Mouse (Mus musculus) embryonic stem cell, embryonic (primary cell): ENCODE measurements around the gene Cabp4.

Experiments used
- CTCF ChIA-PET, 4 experiments: fragments of 300-600 bp in 2 of 4; fragments of 350-600 bp in 2 of 4; sonication (Branson Sonifier 250); formaldehyde crosslinking; loops; one replicate each; lab custom pipeline; 2022; ENCODE audit warnings: inconsistent platforms in 2 of 4; lab: Charles Lee
- POLR2A ChIA-PET, 4 experiments: fragments of 300-600 bp in 2 of 4; fragments of 350-600 bp in 2 of 4; sonication (Branson Sonifier 250); formaldehyde crosslinking; loops; one replicate each; lab custom pipeline; 2022; ENCODE audit warnings: antibody characterized with exemption in 4 of 4, inconsistent platforms in 1 of 4; lab: Charles Lee

Cabp4 gene

GRCm38 (mm10) chr19:4099837-4100717, 43.8 kb downstream of the Cabp4 start, which contains the start of gene Pitpnm1:
Gene Pitpnm1 (plus strand): TSS chr19:4099998.
- CTCF ChIA-PET, result interaction anchor here in 3 of 4 experiments (0.6 to 2.2 kb wide), 17 partner anchors 11 to 158 kb away, joined by 3 to 14 read pairs (median 4); partner anchors contain the start of genes Aip (in 1 of the 3), Gm49405 (in 1 of the 3), Gstp2 (in 1 of the 3) and Nudt8 (in 1 of the 3)
- POLR2A ChIA-PET, result interaction anchor here in 3 of 4 experiments (0.9 to 3.5 kb wide), 11 partner anchors 11 to 132 kb away, joined by 3 to 26 read pairs (median 6); partner anchors contain the start of genes Aip (in 1 of the 3), Ndufv1 (in 1 of the 3) and Pold4 (in 1 of the 3)

GRCm38 (mm10) chr19:4099056-4099455, 44.8 kb downstream of the Cabp4 start:
- ChIA-PET POLR2A (interaction anchor here in 3 of 4 experiments (0.6 to 3.5 kb wide), 33 partner anchors 9 to 940 kb away, joined by 3 to 42 read pairs (median 4); partner anchors contain the start of genes Aip (in 2 of the 3), Pold4 (in 2 of the 3), AC124502.3 (in 1 of the 3) and B4gat1 (in 1 of the 3)), CTCF (interaction anchor here (0.5 to 2.2 kb wide), 54 partner anchors 10 to 417 kb away, joined by 3 to 14 read pairs (median 4); partner anchors contain the start of genes Ppp1ca (in 2 of the 4), Rad9a (in 2 of the 4), Aip (in 1 of the 4) and Ankrd13d (in 1 of the 4))

DNA sequence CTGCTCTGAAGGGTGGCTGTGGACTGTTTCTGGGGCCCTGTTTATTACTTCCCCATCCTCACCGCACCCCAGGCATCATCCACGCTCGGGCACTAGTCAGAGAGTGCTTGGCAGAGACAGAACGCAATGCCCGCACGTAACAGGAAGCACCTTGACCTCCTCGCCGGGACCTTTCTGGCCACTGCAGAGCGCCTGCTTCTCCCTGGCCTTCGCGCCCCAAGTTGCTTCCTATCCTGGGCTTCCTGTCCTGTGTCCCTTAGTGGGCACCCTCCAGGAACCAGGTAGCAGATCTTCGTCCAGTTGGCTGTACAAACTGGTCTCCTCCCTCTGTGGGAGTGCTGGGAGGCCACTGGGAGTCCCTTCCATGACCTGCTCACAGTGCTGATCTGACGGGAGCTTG, 45.4 kb downstream of the Cabp4 start:
- CTCF ChIA-PET, result interaction anchor here (0.6 to 2.2 kb wide), 53 partner anchors 12 to 235 kb away, joined by 3 to 17 read pairs (median 4); partner anchors contain the start of genes Ppp1ca (in 2 of the 4), Rad9a (in 2 of the 4), Aip (in 1 of the 4) and Ankrd13d (in 1 of the 4)
- POLR2A ChIA-PET, result interaction anchor here in 3 of 4 experiments (0.6 to 3.5 kb wide), 35 partner anchors 14 to 204 kb away, joined by 3 to 42 read pairs (median 4); partner anchors contain the start of genes Pold4 (in 2 of the 3), AC109138.7 (in 1 of the 3), Aip (in 1 of the 3) and Clcf1 (in 1 of the 3)

DNA sequence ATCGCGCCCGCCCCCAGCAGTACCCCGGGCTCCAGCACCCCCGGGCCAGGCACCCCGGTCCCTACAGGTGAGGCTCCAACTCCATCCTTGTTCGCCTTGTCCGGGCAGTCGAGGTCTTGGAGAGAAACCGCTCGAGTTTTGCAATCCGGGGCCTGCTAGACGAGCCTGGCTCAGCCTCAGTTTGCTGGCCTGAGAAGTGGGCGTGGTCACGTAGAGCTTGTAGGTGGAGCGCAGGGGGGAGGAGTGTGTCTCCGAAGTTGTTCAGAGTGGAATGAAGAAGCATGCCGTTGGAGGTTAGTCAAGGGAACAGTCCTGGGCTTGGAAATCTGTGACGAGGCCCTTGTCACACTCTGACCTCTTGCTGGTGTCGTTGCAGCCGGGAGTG, 46.4 kb downstream of the Cabp4 start:
- CTCF ChIA-PET, result interaction anchor here (0.8 to 2.3 kb wide), 32 partner anchors 12 to 359 kb away, joined by 3 to 17 read pairs (median 4); partner anchors contain the start of genes Ppp1ca (in 2 of the 4), AC109138.7 (in 1 of the 4), Aip (in 1 of the 4) and Ankrd13d (in 1 of the 4)
- POLR2A ChIA-PET, result interaction anchor here (0.6 to 3.5 kb wide), 130 partner anchors 9 to 1198 kb away, joined by 3 to 51 read pairs (median 4); partner anchors contain the start of genes Aip (in 3 of the 4), Gstp2 (in 3 of the 4), 1810055G02Rik (in 2 of the 4) and Aldh3b1 (in 2 of the 4)

DNA sequence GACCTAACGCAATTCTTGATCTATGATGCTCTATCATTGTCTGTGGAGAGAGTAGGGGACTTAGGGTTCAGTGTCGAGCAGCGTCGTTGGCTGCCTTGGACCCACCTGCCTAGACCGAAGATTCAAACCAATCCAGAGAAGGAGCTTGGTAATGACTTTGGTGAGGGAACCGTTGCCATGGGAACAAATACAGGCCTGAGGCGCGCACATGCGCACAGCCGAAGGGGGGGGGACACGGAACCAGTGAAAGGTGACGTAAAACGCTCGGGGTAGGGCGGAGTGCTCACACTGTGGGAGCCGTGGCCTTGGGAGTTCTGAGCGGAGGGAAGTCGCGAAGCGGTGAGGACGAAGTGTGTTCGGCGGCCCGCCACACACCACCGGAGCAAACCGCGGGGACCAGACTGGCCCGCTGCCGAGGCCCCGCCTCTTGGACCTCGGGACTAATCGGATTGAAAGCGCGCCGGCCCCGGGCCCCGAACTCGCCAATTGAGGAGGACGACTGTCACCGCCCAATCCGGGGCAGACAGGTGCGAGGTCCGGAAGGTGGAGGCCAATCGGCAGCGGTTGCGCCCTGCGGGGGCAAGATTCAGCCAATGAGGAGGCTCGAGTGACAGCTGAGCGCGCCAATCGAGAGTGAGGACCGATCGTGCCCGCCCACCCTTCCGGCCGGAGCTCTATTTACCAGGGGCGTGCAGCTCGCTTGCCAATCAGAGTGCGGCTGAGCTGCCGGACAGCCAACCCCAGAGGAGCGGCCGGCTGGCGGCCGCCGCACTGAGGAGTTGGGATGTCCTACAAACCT, 47.0 kb downstream of the Cabp4 start, which contains the start of gene Cdk2ap2:
TSS of gene Cdk2ap2 (plus strand) at position 541 of the 799 bp plus-strand sequence.
- CTCF ChIA-PET, result interaction anchor here (0.5 to 2.3 kb wide), 38 partner anchors 9 to 359 kb away, joined by 3 to 17 read pairs (median 4); partner anchors contain the start of genes Aip (in 2 of the 4), Ppp1ca (in 2 of the 4), AC109138.7 (in 1 of the 4) and Ankrd13d (in 1 of the 4)

DNA sequence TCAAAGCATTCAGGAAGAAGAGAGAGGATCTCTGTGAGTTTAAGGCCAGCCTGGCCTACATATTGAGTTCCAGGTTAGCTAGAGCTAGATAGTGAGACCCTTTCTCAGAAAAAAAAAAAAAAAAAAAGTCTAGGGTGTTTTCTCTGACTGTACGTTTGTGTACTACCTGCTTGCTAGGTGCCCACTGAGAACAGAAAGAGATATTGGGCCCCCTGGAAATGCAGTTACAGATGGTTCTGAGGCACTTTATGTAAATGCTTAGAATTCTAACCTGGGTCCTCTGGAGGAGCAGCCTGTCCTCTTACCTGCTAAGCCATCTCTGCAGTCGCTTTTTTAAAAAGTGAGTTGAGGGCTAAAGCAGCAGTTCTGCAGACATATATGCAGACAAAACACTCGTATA, 48.0 kb downstream of the Cabp4 start:
- CTCF ChIA-PET, result interaction anchor here in 3 of 4 experiments (0.6 to 3.1 kb wide), 6 partner anchors 11 to 950 kb away, joined by 3 to 23 read pairs (median 8); no protein-coding TSS in a partner anchor
- POLR2A ChIA-PET, result interaction anchor here (0.6 to 3.3 kb wide), 9 partner anchors 12 to 642 kb away, joined by 3 to 19 read pairs (median 5); partner anchors contain the start of genes Gm49405 (in 1 of the 4) and Nudt8 (in 1 of the 4)

More for the DNA sequence above, 47.0 kb downstream of the Cabp4 start, which contains the start of gene Cdk2ap2:
- POLR2A ChIA-PET, result interaction anchor here (0.6 to 3.5 kb wide), 146 partner anchors 8 to 1199 kb away, joined by 3 to 51 read pairs (median 4); partner anchors contain the start of genes Aip (in 3 of the 4), Gstp2 (in 3 of the 4), Ppp1ca (in 3 of the 4) and Rad9a (in 3 of the 4)

DNA sequence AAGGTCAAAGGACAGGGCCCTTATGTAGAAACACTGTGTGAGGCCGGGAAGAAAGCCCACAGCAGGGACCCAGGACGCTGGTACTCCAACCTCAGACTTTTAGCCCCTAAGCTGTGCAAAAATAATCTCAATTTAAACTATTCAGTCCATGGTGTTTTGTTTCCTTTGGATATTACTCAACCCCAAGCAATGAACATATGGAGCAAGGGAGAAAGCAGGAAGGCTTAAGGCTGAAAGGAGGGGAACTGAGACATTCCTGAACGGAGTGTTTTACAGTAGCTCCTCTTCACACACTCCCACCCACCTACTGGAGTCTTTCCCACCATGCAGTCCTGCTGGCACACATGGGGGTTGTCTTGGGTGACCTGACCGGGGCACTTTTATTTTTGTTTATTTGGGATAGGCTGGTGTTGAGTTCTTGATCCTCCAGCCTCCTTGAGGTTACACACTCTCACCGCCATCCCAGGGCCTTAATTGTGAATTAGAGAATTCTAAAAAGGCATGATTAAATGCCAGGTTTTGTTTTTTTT, 49.0 kb downstream of the Cabp4 start:
- CTCF ChIA-PET, result interaction anchor here (0.6 to 3.1 kb wide), 11 partner anchors 10 to 918 kb away, joined by 3 to 11 read pairs (median 3); partner anchors contain the start of genes AC109138.7 (in 1 of the 4), Aip (in 1 of the 4) and Clcf1 (in 1 of the 4)
- POLR2A ChIA-PET, result interaction anchor here (0.5 to 3.3 kb wide), 21 partner anchors 8 to 137 kb away, joined by 3 to 19 read pairs (median 4); partner anchors contain the start of genes Gm49405 (in 1 of the 4), Gstp2 (in 1 of the 4), Nudt8 (in 1 of the 4) and Pold4 (in 1 of the 4)

- POLR2A ChIA-PET, result interaction anchor here (0.5 to 3.3 kb wide), 23 partner anchors 8 to 188 kb away, joined by 3 to 19 read pairs (median 4); partner anchors contain the start of genes Aip (in 1 of the 4), Ankrd13d (in 1 of the 4), Gm49405 (in 1 of the 4) and Gstp2 (in 1 of the 4)
- CTCF ChIA-PET, result interaction anchor here in 3 of 4 experiments (0.6 to 3.1 kb wide), 8 partner anchors 9 to 345 kb away, joined by 3 to 11 read pairs (median 3); partner anchors contain the start of genes AC109138.7 (in 1 of the 3), Aip (in 1 of the 3) and Clcf1 (in 1 of the 3)
These were observed 49.5 kb downstream of the Cabp4 start for GRCm38 (mm10) chr19:4094348-4094747.

- CTCF ChIA-PET, result interaction anchor here in 3 of 4 experiments (0.6 to 3.1 kb wide), 5 partner anchors 9 to 140 kb away, joined by 3 to 11 read pairs (median 4); partner anchors contain the start of gene Aip (in 1 of the 3)
- POLR2A ChIA-PET, result interaction anchor here in 3 of 4 experiments (0.8 to 3.3 kb wide), 22 partner anchors 8 to 189 kb away, joined by 3 to 19 read pairs (median 4); partner anchors contain the start of genes Aip (in 1 of the 3), Ankrd13d (in 1 of the 3), Gstp1 (in 1 of the 3) and Gstp2 (in 1 of the 3)
These were observed 50.1 kb downstream of the Cabp4 start for GRCm38 (mm10) chr19:4093772-4094171.

DNA sequence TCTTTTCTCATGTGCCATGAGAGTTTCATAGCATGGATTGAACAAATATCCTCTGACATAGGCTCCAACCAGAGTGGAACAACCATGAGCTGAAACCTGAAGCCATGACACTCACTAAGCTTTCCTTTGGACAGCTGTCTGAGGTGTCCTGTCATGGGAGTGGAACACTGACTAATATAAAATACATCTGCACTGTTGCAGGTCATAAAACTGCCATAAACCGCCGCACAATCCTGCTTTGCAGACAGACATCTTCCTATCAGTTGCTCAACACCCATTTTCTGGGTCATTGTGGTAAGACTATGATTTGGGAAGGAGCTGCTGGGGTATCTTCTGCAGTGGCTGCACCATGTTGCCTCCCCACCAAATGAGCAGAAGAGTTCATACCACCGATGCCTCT, 51.1 kb downstream of the Cabp4 start:
- ChIA-PET POLR2A (interaction anchor here in 2 of 4 experiments (0.8 to 3.3 kb wide), 12 partner anchors 9 to 139 kb away, joined by 3 to 19 read pairs (median 4); partner anchors contain the start of genes Aip (in 1 of the 2), Gstp1 (in 1 of the 2), Gstp2 (in 1 of the 2) and Ndufv1 (in 1 of the 2)), CTCF (interaction anchor here in 3 of 4 experiments (0.6 to 1.3 kb wide), 5 partner anchors 9 to 80 kb away, joined by 3 to 5 read pairs (median 3); partner anchors contain the start of gene Ndufv1 (in 1 of the 3))

DNA sequence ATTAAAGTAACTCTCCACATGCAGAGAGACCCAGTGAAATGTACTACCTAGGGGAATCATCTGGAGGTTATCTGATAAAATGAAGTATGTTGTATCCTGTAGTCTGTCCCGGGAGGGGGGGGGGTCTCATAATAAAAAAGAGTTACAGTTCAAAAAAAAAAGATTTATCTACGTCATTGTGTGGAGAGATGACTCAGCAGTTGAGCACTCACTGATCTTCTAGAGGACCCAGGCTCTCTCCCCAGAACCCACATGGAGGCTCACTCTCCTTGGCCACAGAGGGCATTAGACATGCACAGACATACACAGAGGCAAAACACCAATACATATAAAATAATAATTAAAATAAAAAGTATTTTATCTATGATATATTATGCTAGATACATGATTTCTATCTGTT, 52.5 kb downstream of the Cabp4 start:
- POLR2A ChIA-PET, result interaction anchor here in 1 of 4 experiments (1.0 kb wide), 1 partner anchor 34 kb away, joined by 4 read pairs; the partner anchor contains the start of gene Aip
- CTCF ChIA-PET, result interaction anchor here in 1 of 4 experiments (0.7 kb wide), 1 partner anchor 350 kb away, joined by 3 read pairs; no protein-coding TSS in a partner anchor

GRCm38 (mm10) chr19:4090446-4090845, 53.4 kb downstream of the Cabp4 start:
- ChIA-PET CTCF (interaction anchor here in 1 of 4 experiments (1.1 kb wide), 1 partner anchor 116 kb away, joined by 4 read pairs; no protein-coding TSS in a partner anchor), POLR2A (interaction anchor here in 3 of 4 experiments (0.5 to 1.2 kb wide), 6 partner anchors 9 to 178 kb away, joined by 3 to 4 read pairs (median 4); partner anchors contain the start of gene Aip (in 1 of the 3))

DNA sequence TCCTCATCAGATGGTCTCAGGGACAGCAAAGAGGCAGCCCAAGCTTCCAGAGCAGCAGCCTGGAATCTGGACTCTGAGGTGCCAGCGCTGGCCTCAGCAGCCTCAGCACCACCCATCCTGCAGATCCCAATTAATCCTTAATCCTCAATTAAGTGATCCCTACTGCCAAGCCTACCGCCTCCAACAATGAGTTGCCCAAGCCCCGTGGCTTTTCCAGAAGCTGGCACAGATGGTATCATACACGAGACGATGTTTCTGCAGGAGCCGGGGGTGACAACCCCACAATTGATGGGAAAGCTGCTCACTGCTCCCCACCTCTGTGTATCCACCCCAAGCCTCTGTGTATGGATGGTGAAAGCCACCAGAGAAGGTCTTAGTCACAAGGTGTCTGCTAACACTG, 54.7 kb downstream of the Cabp4 start:
- POLR2A ChIA-PET, result interaction anchor here in 3 of 4 experiments (1.0 to 1.7 kb wide), 6 partner anchors 8 to 159 kb away, joined by 3 to 7 read pairs (median 4); partner anchors contain the start of genes Cdk2ap2 (in 2 of the 3) and Rad9a (in 1 of the 3)
- CTCF ChIA-PET, result interaction anchor here in 2 of 4 experiments (0.6 to 1.5 kb wide), 4 partner anchors 10 to 435 kb away, joined by 3 read pairs; partner anchors contain the start of gene Pitpnm1 (in 1 of the 2)

DNA sequence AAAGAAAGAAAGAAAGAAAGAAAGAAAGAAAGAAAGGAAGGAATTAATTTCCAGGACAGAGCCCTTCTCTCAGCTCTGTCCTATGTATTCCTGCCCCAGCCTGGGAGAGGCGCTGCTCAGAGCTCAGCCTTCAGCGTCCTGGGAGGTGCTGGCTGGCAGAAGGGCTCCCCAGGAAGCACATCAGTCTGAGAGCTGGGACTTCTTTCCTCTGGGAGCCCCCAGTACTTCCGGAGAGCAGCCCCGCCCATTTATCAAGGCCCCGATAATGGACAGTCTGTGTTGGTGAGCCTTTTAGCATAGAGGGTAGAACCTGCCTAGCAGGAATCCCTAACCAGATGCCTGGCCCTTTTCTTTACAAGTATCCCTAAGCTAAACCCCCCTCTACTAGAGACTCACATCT, 55.7 kb downstream of the Cabp4 start:
- ChIA-PET CTCF (interaction anchor here in 1 of 4 experiments (1.4 to 1.5 kb wide), 2 partner anchors 8 to 37 kb away, joined by 3 to 4 read pairs; no protein-coding TSS in a partner anchor), POLR2A (interaction anchor here in 3 of 4 experiments (0.6 to 1.7 kb wide), 9 partner anchors 9 to 158 kb away, joined by 3 to 7 read pairs (median 4); partner anchors contain the start of genes Cdk2ap2 (in 2 of the 3), Gstp3 (in 1 of the 3), Ndufv1 (in 1 of the 3) and Rad9a (in 1 of the 3))
